Mouse (Mus musculus) layer of hippocampus, adult 2 months (tissue): ENCODE measurements around the gene Gng7. TPM values are rescaled to one million over a fixed set of nuclear protein-coding genes. Genes with fewer than 3 reads are reported as not detected.
"Not testable (repeated sequence)": the region's sequence is repeated elsewhere in the genome, so short reads cannot be mapped to it uniquely, and the experiment has no call there.

Experiments
- DNase-seq, 2 experiments: peaks; one replicate each; pipeline ENCODE4 v3.0.0; 2022; ENCODE audit warnings: low spot score in 2 of 2
- H3K27ac ChIP-seq: fragments of 200-600 bp; 2 replicates; pipeline ENCODE4 v1.8.1; 2022
- H3K4me3 ChIP-seq: fragments of 200-600 bp; 2 replicates; pipeline ENCODE4 v1.8.1; 2022; ENCODE audit warnings: mild to moderate bottlenecking
- CTCF ChIP-seq: fragments of 200-600 bp; conservative IDR thresholded peaks from 2 replicates; pipeline ENCODE4 v1.8.1; 2022; ENCODE audit warnings: antibody characterized with exemption, mild to moderate bottlenecking, moderate library complexity
- long read RNA-seq, 2 experiments: library from polyadenylated mRNA; stranded (forward); transcript quantifications; one replicate each; pipeline ENCODE4 v2.0.0; 2021; ENCODE audit warnings: borderline mapping rate in 2 of 2
- total RNA-seq, 2 experiments: library from RNA; stranded (reverse); gene quantifications; 2 replicates each; pipeline ENCODE4 v1.2.3; 2021

Gene Gng7
- 100 to 1,000 TPM; 161 to 176 TPM for total RNA-seq
- long read RNA-seq, experiment 1, transcript Gng7-202 (4 exons, 3,425 nt), result minor isoform, 49 of 173 reads
- long read RNA-seq, experiment 1, transcript Gng7-201 (4 exons, 3,362 nt), result major isoform, 64 of 173 reads
- long read RNA-seq, experiment 1, transcript Gng7-205 (3 exons, 875 nt), result minor isoform, 12 of 173 reads
- long read RNA-seq, experiment 1, partial matches to known transcripts, result 9 of 173 reads
- long read RNA-seq, experiment 1, other reads (novel, unspliced or antisense), result 39 of 173 reads
- long read RNA-seq, experiment 2, transcript Gng7-205 (3 exons, 875 nt), result minor isoform, 26 of 237 reads
- long read RNA-seq, experiment 2, transcript Gng7-201 (4 exons, 3,362 nt), result major isoform, 91 of 237 reads
- long read RNA-seq, experiment 2, transcript Gng7-202 (4 exons, 3,425 nt), result minor isoform, 55 of 237 reads
- long read RNA-seq, experiment 2, partial matches to known transcripts, result 8 of 237 reads
- long read RNA-seq, experiment 2, other reads (novel, unspliced or antisense), result 57 of 237 reads

GRCm38 (mm10) chr10:81014393-81015384 lies at the start of gene Gng7:
Gene Gng7, minus strand, starts transcription at chr10:81014945.
- peak within 1 kb of the TSS; percentile 61 for H3K4me3 ChIP-seq
- peak; percentile 99 to 100 for DNase-seq
- no peak for TF ChIP-seq CTCF
- H3K27ac ChIP-seq, result peak within 1 kb of the TSS; percentile 77

DNA sequence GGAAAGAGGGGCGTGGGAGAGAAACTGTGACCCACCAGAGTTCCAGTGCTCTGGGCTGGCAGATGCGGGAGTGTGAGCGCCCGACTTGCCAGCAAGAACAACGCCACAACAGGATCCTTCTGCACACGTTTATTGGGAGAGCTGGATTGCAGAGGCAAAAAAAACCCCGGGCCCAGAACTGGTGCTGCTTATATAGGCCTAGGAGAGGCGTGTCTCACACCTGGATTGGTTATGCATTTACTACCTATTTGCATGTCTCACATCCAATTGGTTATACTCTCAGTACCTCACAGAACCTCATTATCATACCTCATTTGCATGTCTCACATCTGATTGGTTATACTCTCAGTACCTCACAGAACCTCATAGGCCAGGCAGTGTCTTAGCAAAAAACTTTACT lies 49.8 kb upstream of the Gng7 start:
- H3K27ac ChIP-seq, DNase-seq, H3K4me3 ChIP-seq: not testable (repeated sequence)

GRCm38 (mm10) chr10:81062710-81063109 lies 48.0 kb upstream of the Gng7 start:
- no peak for DNase-seq
- no peak for TF ChIP-seq CTCF
- Histone ChIP-seq H3K4me3 (no peak overlapping the region), H3K27ac (no peak overlapping the region)

GRCm38 (mm10) chr10:81059603-81060543 lies 45.1 kb upstream of the Gng7 start, which contains the start of gene Sgta:
Gene Sgta, minus strand, starts transcription at chr10:81060181.
- DNase-seq, result peak; percentile 100
- Histone ChIP-seq H3K4me3 (peak within 1 kb of the TSS; percentile 90), H3K27ac (peak within 1 kb of the TSS; percentile 95)
- no peak for TF ChIP-seq CTCF

DNA sequence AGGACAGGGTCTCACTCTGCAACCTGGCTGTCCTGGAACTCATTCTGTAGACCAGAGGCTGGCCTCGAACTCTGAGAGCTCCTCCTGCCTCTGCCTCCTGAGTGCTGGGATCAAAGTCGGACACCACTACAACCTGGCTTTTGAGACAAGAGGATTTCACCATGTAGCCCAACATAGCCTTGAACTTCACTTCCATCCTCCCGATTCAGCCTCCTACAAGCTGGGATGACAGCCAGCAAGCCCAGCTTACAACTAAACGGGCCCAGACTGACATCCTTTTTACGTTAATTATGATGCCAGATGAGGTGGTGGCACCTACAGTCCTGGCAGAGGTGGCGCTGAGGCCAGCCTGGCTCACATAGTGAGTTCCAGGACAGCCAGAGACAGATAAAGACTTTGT lies 44.2 kb upstream of the Gng7 start:
- peak overlapping the region; percentile 90 for H3K4me3 ChIP-seq
- DNase-seq, result no peak
- H3K27ac ChIP-seq, result peak overlapping the region; percentile 95; the same call in 1 of the 2 replicates
- no peak for TF ChIP-seq CTCF

DNA sequence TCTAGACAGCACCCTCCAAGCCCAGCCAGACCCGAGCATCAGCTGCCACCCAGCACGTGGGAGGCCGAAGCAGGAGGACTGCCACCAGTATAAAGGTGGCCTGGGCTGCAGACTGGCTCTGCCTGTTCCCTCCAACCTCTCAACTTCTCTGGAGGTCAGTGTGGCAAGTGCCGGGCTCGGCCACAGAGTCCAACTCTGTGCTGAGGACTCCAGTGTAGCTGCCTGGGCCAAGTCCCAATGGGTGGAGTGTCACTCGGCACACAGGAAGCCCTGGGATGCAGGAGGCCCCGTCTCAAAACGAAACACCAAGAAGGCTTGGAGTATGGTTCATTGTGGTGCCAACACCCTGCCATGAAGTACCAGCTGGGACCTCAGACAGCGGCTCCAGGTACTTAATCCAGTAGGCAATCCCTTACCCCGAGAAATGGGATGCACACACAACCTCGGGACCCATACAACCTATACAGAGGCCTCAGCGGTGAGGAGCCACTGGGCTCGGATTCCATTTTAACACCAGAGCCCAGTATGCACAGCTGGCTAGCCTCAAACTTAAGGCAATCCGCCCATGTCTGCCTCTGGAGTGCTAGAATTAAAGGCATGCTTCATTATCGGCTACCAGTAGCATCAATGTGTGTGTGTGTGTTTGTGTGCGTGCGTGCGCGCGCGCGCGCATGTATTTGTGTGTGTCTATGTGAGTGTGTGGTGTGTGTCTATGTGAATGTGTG lies 42.8 kb upstream of the Gng7 start:
- TF ChIP-seq CTCF, result no peak
- DNase-seq, result no peak
- Histone ChIP-seq H3K4me3 (no peak overlapping the region), H3K27ac (peak overlapping the region; percentile 18; the same call in 1 of the 2 replicates)

DNA sequence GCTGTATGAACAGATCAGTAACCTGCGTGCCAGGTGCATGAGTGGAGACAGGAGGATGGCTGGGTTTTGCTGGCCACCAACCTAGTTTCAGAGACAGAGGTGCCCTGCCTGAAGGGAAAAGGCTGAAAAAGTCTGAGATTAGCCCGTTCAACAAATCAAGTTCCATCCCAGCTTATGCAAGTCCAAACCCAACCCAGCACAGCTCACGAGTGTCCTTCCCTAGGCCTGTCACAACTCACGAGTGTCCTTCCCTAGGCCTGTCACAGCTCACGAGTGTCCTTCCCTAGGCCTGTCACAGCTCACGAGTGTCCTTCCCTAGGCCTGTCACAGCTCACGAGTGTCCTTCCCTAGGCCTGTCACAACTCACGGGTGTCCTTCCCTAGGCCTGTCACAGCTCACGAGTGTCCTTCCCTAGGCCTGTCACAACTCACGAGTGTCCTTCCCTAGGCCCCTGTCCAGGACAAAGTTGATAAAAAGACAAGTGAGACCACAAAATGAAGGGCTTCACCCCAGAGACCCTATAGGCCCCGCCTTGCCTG lies 41.1 kb upstream of the Gng7 start:
- peak overlapping the region; percentile 39; the same call in 1 of the 2 replicates for H3K27ac ChIP-seq
- H3K4me3 ChIP-seq, DNase-seq: not testable (repeated sequence)

GRCm38 (mm10) chr10:81055169-81055568 lies 40.4 kb upstream of the Gng7 start:
- no peak for DNase-seq

DNA sequence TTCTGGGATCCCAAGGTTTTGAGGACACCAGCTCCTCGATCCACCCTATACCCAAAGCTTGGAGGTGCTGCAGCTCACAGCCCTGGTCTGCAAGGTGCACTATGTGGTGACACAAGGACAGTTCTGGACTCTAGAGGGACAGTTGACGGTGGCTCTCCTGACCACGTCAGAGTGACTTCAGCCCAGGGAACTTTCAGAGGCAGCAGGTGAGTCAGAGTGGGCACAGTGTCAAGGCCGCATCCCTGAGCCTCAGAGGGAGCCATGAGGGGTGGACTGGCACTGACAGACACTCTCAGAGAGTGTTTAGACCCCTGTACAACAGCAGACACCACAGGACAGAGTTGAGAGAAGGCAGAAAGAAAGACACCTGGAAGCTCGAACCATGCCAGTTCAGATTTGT lies 37.8 kb upstream of the Gng7 start:
- no peak for TF ChIP-seq CTCF
- no peak overlapping the region for H3K4me3 ChIP-seq
- H3K27ac ChIP-seq, result no peak overlapping the region
- no peak for DNase-seq

More at GRCm38 (mm10) chr10:81055169-81055568, 40.4 kb upstream of the Gng7 start:
- no peak overlapping the region for H3K4me3 ChIP-seq
- peak overlapping the region; percentile 39; the same call in 1 of the 2 replicates for H3K27ac ChIP-seq
- no peak for TF ChIP-seq CTCF

GRCm38 (mm10) chr10:81051133-81051532 lies 36.4 kb upstream of the Gng7 start:
- H3K4me3 ChIP-seq, result no peak overlapping the region
- TF ChIP-seq CTCF, result no peak
- no peak overlapping the region for H3K27ac ChIP-seq
- no peak for DNase-seq

GRCm38 (mm10) chr10:81050645-81051044 lies 35.9 kb upstream of the Gng7 start:
- no peak for DNase-seq
- peak; percentile 66 for TF ChIP-seq CTCF

DNA sequence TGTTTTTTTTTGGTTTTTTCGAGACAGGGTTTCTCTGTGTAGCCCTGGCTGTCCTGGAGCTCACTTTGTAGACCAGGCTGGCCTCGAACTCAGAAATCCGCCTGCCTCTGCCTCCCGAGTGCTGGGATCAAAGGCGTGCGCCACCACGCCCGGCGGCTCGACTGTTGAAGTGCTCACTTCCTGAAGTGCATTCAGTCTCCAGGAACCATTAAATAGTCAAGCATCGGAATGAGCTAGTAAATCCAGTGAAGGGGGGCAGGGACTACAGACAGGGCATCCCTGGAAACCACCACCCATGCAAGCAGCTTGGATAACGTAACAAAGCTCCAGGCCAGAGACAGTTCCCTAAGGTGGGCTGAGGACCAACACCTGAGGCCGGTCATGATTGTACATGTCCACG lies 30.5 kb upstream of the Gng7 start:
- H3K27ac ChIP-seq, H3K4me3 ChIP-seq, DNase-seq: not testable (repeated sequence)

More at GRCm38 (mm10) chr10:81050645-81051044, 35.9 kb upstream of the Gng7 start:
- Histone ChIP-seq H3K4me3 (no peak overlapping the region), H3K27ac (no peak overlapping the region)
